Mouse (Mus musculus) heart, embryonic 13.5 days (tissue): ENCODE results near the gene Sftpa1. TPM values are rescaled to one million over a fixed set of nuclear protein-coding genes. Genes with fewer than 3 reads are reported as not detected.

Source experiments
- ATAC-seq: fragments of 200-750 bp; cut with Nextera tagmentation; 2 replicates; pipeline ENCODE4 v1.8.0; 2017; ENCODE audit warnings: moderate TSS enrichment; ENCODE audit not compliant: insufficient number of reproducible peaks, low FRiP score, low TSS enrichment; ENCODE audit errors: extremely low read depth
- H3K27ac ChIP-seq: fragments of 300-500 bp; sonication (generic); replicated peaks from 2 replicates; pipeline ENCODE4 v1.5.1; 2015; ENCODE audit warnings: moderate library complexity, mild to moderate bottlenecking, inconsistent platforms
- H3K27me3 ChIP-seq: fragments of 300-500 bp; sonication (generic); replicated peaks from 2 replicates; pipeline ENCODE4 v1.6.1; 2015; ENCODE audit warnings: mild to moderate bottlenecking, inconsistent platforms
- H3K36me3 ChIP-seq: fragments of 300-500 bp; sonication (generic); 2 replicates; pipeline ENCODE4 v1.6.1; 2015; ENCODE audit warnings: mild to moderate bottlenecking, inconsistent platforms
- H3K4me1 ChIP-seq: fragments of 300-500 bp; sonication (generic); 2 replicates; pipeline ENCODE4 v1.6.1; 2015; ENCODE audit warnings: inconsistent platforms
- H3K4me2 ChIP-seq: fragments of 300-500 bp; sonication (generic); 2 replicates; pipeline ENCODE4 v1.6.1; 2015; ENCODE audit warnings: inconsistent platforms, mild to moderate bottlenecking, moderate library complexity
- H3K4me3 ChIP-seq: fragments of 300-500 bp; sonication (generic); 2 replicates; pipeline ENCODE4 v1.5.1; 2015; ENCODE audit warnings: moderate library complexity, mild to moderate bottlenecking, inconsistent platforms
- H3K9ac ChIP-seq: fragments of 300-500 bp; sonication (generic); 2 replicates; pipeline ENCODE4 v1.6.1; 2015; ENCODE audit warnings: inconsistent platforms, mild to moderate bottlenecking, moderate library complexity
- H3K9me3 ChIP-seq: fragments of 300-500 bp; sonication (generic); 2 replicates; pipeline ENCODE4 v1.6.1; 2016; ENCODE audit warnings: inconsistent platforms
- WGBS: fragments of 180-500 bp; shearing (Covaris S2); methylation state at CpG from one replicate; pipeline ENCODE4 v1.1.7; 2015; ENCODE audit warnings: mixed read lengths; 5-methylcytosine and 5-hydroxymethylcytosine counted together
- polyA plus RNA-seq: library from polyadenylated mRNA; unstranded; fragments of >200 nt; fragmentation: Nextera tagmentation; extraction: Ambion mirVana; gene quantifications from 2 replicates; pipeline ENCODE4 v1.2.1, GENCODE M21; 2015

Sftpa1 gene
- polyA plus RNA-seq, 1 experiment from 2014 or later = 1.3 TPM

DNA sequence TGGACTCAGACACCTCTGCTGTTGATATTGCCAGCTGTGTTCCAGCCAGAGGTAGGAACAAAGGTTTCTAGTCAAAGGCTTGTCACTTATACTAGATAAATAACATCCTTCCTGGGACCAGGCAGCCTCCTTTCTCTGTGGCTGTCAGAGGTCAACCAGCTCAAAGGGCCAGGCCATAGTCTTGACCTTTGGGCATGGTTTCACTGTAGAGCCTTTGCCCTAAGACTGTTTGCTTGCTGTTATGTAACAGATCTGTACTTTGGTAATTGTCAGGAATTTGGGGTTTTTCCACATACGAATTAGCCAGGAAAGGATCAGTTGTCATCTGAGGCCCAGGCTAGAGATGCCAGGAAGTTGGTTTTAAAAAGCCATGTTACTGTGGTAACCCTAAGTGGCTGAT is 29.2 kb downstream of the Sftpa1 start:
- no peak overlapping the region for H3K9ac ChIP-seq
- H3K9me3 ChIP-seq = no peaks in the 10 kb centered on the region
- 26% methylated on average over 1 of the region's 1 CpGs for WGBS
- H3K27me3 ChIP-seq = no peaks in the 10 kb centered on the region; the same call in 1 of the 2 replicates
- no peak overlapping the region for H3K27ac ChIP-seq
- no peaks in the 10 kb centered on the region for H3K36me3 ChIP-seq
- no peak overlapping the region for H3K4me2 ChIP-seq
- H3K4me3 ChIP-seq = no peak overlapping the region
- H3K4me1 ChIP-seq = peaks cover 10% of the 10 kb centered on the region; the same call in 1 of the 2 replicates
- no peak for ATAC-seq

DNA sequence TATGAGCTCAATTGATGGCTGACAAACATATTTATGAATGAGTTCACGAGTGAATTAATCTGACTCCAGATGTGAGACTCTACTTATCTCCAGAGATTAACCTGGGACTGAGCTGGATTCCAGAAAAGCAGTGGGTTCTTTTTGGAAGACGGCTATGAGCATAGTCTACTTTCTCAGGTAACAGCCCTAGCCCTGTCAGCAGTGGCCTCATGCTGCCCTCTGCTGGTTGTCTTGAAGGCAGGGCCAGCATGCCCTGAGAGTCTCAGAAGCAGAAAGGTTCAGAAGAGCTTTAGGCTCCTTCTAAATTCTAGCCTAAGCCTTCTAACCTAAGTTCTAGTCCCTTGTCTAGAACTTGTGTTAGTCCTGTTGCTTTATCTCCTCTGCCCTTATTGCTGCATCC is 31.1 kb downstream of the Sftpa1 start:
- Histone ChIP-seq H3K9ac (no peak overlapping the region), H3K36me3 (no peaks in the 10 kb centered on the region), H3K27ac (no peak overlapping the region), H3K4me2 (no peak overlapping the region), H3K27me3 (no peaks in the 10 kb centered on the region; the same call in 1 of the 2 replicates), H3K9me3 (no peaks in the 10 kb centered on the region), H3K4me3 (no peak overlapping the region), H3K4me1 (peaks cover 18% of the 10 kb centered on the region; the same call in 1 of the 2 replicates)
- WGBS = 12% methylated on average over 2 of the region's 2 CpGs
- no peak for ATAC-seq

DNA sequence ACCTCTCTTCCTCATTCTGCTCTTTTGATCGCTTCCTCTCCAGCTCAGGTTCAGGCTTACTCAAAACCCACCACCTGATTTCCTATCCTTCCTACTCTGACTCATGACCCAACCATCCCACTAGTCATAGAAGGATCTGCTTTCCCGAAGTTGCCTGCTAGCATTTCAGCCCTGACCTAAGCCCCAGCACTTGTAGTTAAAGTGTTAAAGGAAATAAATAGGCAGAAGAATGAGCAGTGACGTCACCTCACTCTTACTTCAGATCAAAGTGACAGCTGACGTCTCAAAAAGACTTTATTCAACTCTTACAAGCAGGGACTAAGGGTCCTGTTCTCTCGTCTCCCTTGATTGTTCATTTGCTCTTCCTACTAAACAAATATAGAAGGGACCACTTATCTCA is 35.7 kb downstream of the Sftpa1 start:
- Histone ChIP-seq H3K4me3 (no peak overlapping the region), H3K9ac (no peak overlapping the region), H3K36me3 (no peaks in the 10 kb centered on the region), H3K27me3 (no peaks in the 10 kb centered on the region), H3K4me2 (no peak overlapping the region), H3K27ac (no peak overlapping the region), H3K4me1 (peaks cover 19% of the 10 kb centered on the region), H3K9me3 (no peaks in the 10 kb centered on the region)
- 32% methylated on average over 5 of the region's 5 CpGs for WGBS
- no peak for ATAC-seq

DNA sequence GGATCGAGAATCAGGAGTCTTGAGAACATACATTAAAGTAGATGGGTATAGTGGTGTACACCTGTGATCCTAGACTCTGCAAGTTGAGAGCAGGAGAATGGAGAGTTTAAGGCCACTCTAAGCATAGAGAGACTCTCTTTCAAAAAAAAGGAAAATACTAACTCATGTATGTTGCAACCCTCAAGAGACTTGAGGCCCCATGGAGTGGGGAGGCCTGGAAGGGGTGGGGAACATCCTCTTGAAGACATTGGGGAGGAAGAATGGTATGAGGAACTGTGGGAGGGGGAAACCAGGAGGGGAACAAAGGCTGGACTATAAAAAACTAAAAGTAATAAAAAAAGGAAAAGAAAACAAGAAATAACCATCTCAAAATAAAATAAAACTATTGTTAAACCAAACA is 37.0 kb downstream of the Sftpa1 start:
- ATAC-seq = no peak
- Histone ChIP-seq H3K4me3 (no peak overlapping the region), H3K9me3 (no peaks in the 10 kb centered on the region), H3K4me2 (no peak overlapping the region), H3K4me1 (peaks cover 19% of the 10 kb centered on the region), H3K27me3 (no peaks in the 10 kb centered on the region), H3K27ac (no peak overlapping the region), H3K9ac (no peak overlapping the region), H3K36me3 (no peaks in the 10 kb centered on the region)
- 74% methylated on average over 1 of the region's 1 CpGs for WGBS

DNA sequence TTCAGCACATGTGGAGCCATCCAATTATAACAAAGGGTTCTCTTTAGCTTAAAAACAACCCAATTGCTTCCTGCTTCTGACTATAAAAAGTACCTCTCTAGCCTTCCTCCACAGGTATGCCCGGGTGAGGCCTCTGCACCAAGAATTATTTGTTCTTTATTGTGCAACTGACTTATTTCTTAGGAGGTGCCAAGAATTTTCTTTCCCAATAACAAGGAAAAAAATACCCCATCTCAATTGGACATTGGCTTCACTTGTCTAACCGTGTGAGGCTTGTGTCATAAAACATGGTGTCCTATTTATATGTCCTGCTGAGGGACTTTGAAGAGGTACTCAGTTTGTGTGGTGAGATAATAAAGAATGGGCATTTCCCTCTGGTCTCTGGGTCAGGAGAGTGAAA is 38.9 kb downstream of the Sftpa1 start:
- 79% methylated on average over 2 of the region's 2 CpGs for WGBS
- no peak for ATAC-seq
- no peak overlapping the region for H3K27ac ChIP-seq

DNA sequence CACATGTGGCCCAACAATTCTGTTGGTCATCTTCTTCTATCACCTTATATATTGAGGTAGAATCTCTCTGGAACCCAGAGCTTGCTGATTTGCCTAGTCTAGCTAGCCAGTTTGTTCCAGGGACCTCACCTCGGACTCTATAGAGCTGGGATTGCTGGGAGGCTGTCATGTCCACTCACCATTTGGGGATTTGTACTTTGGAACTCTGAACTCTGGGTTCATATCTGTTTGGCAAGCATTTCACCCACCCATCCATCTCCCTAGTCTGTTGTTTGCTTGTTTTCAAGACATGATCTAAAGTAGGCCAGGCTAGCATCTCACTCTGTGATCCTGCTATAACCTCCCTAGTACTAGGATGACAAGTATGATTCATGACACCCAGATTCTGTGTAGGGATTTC is 43.2 kb downstream of the Sftpa1 start:
- Histone ChIP-seq H3K9me3 (no peaks in the 10 kb centered on the region), H3K4me2 (no peak overlapping the region), H3K27ac (no peak overlapping the region), H3K4me1 (no peaks in the 10 kb centered on the region), H3K4me3 (no peak overlapping the region), H3K27me3 (no peaks in the 10 kb centered on the region), H3K36me3 (no peaks in the 10 kb centered on the region), H3K9ac (no peak overlapping the region)
- 78% methylated on average over 1 of the region's 1 CpGs for WGBS
- no peak for ATAC-seq

More for the DNA sequence above, 38.9 kb downstream of the Sftpa1 start:
- Histone ChIP-seq H3K36me3 (no peaks in the 10 kb centered on the region), H3K4me3 (no peak overlapping the region), H3K27me3 (no peaks in the 10 kb centered on the region), H3K9ac (no peak overlapping the region), H3K4me2 (no peak overlapping the region), H3K9me3 (no peaks in the 10 kb centered on the region), H3K4me1 (peaks cover 19% of the 10 kb centered on the region)

- Histone ChIP-seq H3K9me3 (no peaks in the 10 kb centered on the region), H3K27ac (no peak within 1 kb of the TSS), H3K27me3 (no peaks in the 10 kb centered on the region; the same call in 1 of the 2 replicates), H3K4me1 (no peaks in the 10 kb centered on the region), H3K9ac (no peak within 1 kb of the TSS), H3K4me2 (no peak within 1 kb of the TSS), H3K36me3 (no peaks in the 10 kb centered on the region), H3K4me3 (no peak within 1 kb of the TSS)
- WGBS = 74% methylated on average over 4 of the region's 4 CpGs
- no peak for ATAC-seq
Observed at GRCm38 (mm10) chr14:41185059-41185821, 53.7 kb downstream of the Sftpa1 start, which contains the start of gene Sftpd. Gene Sftpd (minus strand): TSS chr14:41185149.

Other genes with a start within 250 kb of the Sftpa1 start
- gene Sh2d4b, start 238.5 kb upstream of the Sftpa1 start, polyA plus RNA-seq = 0.48 and 0.67 TPM in 2 replicates
- 40.8 and 42.0 TPM in 2 replicates for gene Tspan14, start 165.0 kb upstream of the Sftpa1 start, polyA plus RNA-seq
- 48.6 and 50.4 TPM in 2 replicates for gene Fam213a, start 118.0 kb upstream of the Sftpa1 start, polyA plus RNA-seq
- gene Dydc2, start 62.6 kb upstream of the Sftpa1 start, polyA plus RNA-seq = 0.24 and 0.49 TPM in 2 replicates
- not detected in 2 replicates for gene Dydc1, start 58.9 kb upstream of the Sftpa1 start, polyA plus RNA-seq
- gene Mat1a, start 26.7 kb upstream of the Sftpa1 start, polyA plus RNA-seq = 0.31 and 0.50 TPM in 2 replicates
- 0.64 TPM in 1 of 2 replicates, not detected in the other for gene Mbl1, start 19.7 kb downstream of the Sftpa1 start, polyA plus RNA-seq
- gene Sftpd, start 53.4 kb downstream of the Sftpa1 start, polyA plus RNA-seq = not detected in 2 replicates
- gene Gm2832, start 147.0 kb downstream of the Sftpa1 start, polyA plus RNA-seq = not detected in 2 replicates
- not detected in 2 replicates for gene Gm5798, start 216.8 kb downstream of the Sftpa1 start, polyA plus RNA-seq